Mouse (Mus musculus) MEL (cell line): ENCODE measurements at regions not wholly inside any gene's neighbourhood (a gene's known extent, or its start where the extent isn't known, plus 50 kb on each side); places are given as distances from the start of the nearest gene placed in this dataset.

ENCODE experiments used
- DNase-seq: peaks from one replicate; pipeline ENCODE4 v3.0.0; 2011; ENCODE audit warnings: low read depth, low spot score
- H3K27ac ChIP-seq: 2 replicates; pipeline ENCODE4 v1.5.1; 2012; ENCODE audit warnings: low read depth, mild to moderate bottlenecking, control low read depth, low read length, moderate library complexity; ENCODE audit not compliant: control insufficient read depth
- H3K27me3 ChIP-seq, 2 experiments: fragments of 150-350 bp in 1 of 2; sonication (generic) in 1 of 2; 2 replicates each; pipeline ENCODE4 v1.6.1; 2012; ENCODE audit warnings: low read length in 2 of 2, mild to moderate bottlenecking in 2 of 2, improper control_type of control experiment in 1 of 2, moderate library complexity in 1 of 2; ENCODE audit not compliant: insufficient read depth in 2 of 2, control insufficient read depth in 1 of 2
- H3K36me3 ChIP-seq, 2 experiments: 2 replicates each; pipeline ENCODE4 v1.6.1; 2012 to 2014; ENCODE audit warnings: low read length in 2 of 2, improper control_type of control experiment in 1 of 2, inconsistent platforms in 1 of 2, mild to moderate bottlenecking in 1 of 2; ENCODE audit not compliant: insufficient read depth in 2 of 2, control insufficient read depth in 1 of 2
- H3K4me1 ChIP-seq, 2 experiments: fragments of 150-350 bp in 1 of 2; sonication (generic) in 1 of 2; 2 replicates each; pipeline ENCODE4 v1.6.1; 2012; ENCODE audit warnings: low read length in 2 of 2, improper control_type of control experiment in 1 of 2, mild to moderate bottlenecking in 1 of 2; ENCODE audit not compliant: insufficient read depth in 2 of 2, control insufficient read depth in 1 of 2
- H3K4me3 ChIP-seq, 2 experiments: fragments of 150-350 bp in 1 of 2; sonication (generic) in 1 of 2; 2 replicates each; pipeline ENCODE4 v1.5.1; 2012; ENCODE audit warnings: low read depth in 2 of 2, low read length in 2 of 2, mild to moderate bottlenecking in 2 of 2, moderate library complexity in 2 of 2, control low read depth in 1 of 2, improper control_type of control experiment in 1 of 2; ENCODE audit not compliant: control insufficient read depth in 1 of 2, insufficient read depth in 1 of 2
- H3K79me2 ChIP-seq: 2 replicates; pipeline ENCODE4 v1.6.1; 2012; ENCODE audit warnings: mild to moderate bottlenecking, low read length, moderate library complexity; ENCODE audit not compliant: control insufficient read depth, poor library complexity, insufficient read depth
- H3K9ac ChIP-seq: 2 replicates; pipeline ENCODE4 v1.6.1; 2012; ENCODE audit warnings: low read depth, mild to moderate bottlenecking, control low read depth, low read length, moderate library complexity; ENCODE audit not compliant: control insufficient read depth, poor library complexity, severe bottlenecking
- H3K9me3 ChIP-seq: fragments of 150-350 bp; sonication (generic); replicated peaks from 2 replicates; pipeline ENCODE4 v1.6.1; 2012; ENCODE audit warnings: mild to moderate bottlenecking, low read length, improper control_type of control experiment, moderate library complexity; ENCODE audit not compliant: insufficient read depth
- BHLHE40 ChIP-seq: IDR thresholded peaks from 2 replicates; pipeline ENCODE4 v1.6.1; 2012; ENCODE audit warnings: low read depth, mild to moderate bottlenecking, inconsistent platforms, low read length, improper control_type of control experiment, borderline replicate concordance
- CTCF ChIP-seq, 3 experiments: IDR thresholded peaks in 2 of 3; conservative IDR thresholded peaks in 1 of 3; 2 replicates each; pipeline ENCODE4 v1.5.1; 2011 to 2012; ENCODE audit warnings: low read length in 3 of 3, low read depth in 2 of 3, mild to moderate bottlenecking in 2 of 3, improper control_type of control experiment in 1 of 3, inconsistent platforms in 1 of 3, mixed read lengths in 1 of 3, moderate library complexity in 1 of 3; ENCODE audit not compliant: control insufficient read depth in 1 of 3, insufficient read depth in 1 of 3, poor library complexity in 1 of 3, severe bottlenecking in 1 of 3
- RAD21 ChIP-seq: IDR thresholded peaks from 2 replicates; pipeline ENCODE4 v1.6.1; 2011; ENCODE audit warnings: mild to moderate bottlenecking, low read depth, low read length, improper control_type of control experiment
- SMC3 ChIP-seq: IDR thresholded peaks from 2 replicates; pipeline ENCODE4 v1.6.1; 2011; ENCODE audit warnings: low read depth, low read length, improper control_type of control experiment
- ZC3H11A ChIP-seq: IDR thresholded peaks from 2 replicates; pipeline ENCODE4 v1.6.1; 2012; ENCODE audit warnings: low read depth, mild to moderate bottlenecking, inconsistent platforms, low read length, improper control_type of control experiment
- ZNF384 ChIP-seq: IDR thresholded peaks from 2 replicates; pipeline ENCODE4 v1.6.1; 2012; ENCODE audit warnings: low read depth, mild to moderate bottlenecking, inconsistent platforms, low read length, improper control_type of control experiment

GRCm38 (mm10) chr15:21885181-21885580, 663.6 kb upstream of the Cdh18 start:
- Histone ChIP-seq H3K4me3 (no peak overlapping the region), H3K27ac (no peak overlapping the region), H3K79me2 (no peaks in the 10 kb centered on the region), H3K36me3 (no peaks in the 10 kb centered on the region), H3K4me1 (no peaks in the 10 kb centered on the region), H3K9me3 (no peaks in the 10 kb centered on the region), H3K27me3 (no peaks in the 10 kb centered on the region), H3K9ac (no peak overlapping the region)
- peak; percentile 70 for DNase-seq
- no peak for TF ChIP-seq BHLHE40
- no peak for TF ChIP-seq ZNF384
- TF ChIP-seq SMC3 = peak; percentile 87
- TF ChIP-seq RAD21 = peak; percentile 78
- peak; percentile 68 for TF ChIP-seq ZC3H11A
- peak; percentile 73 to 81 (median 76) for TF ChIP-seq CTCF (IDR thresholded peaks at IDR 0.05 in 2 of 3, conservative IDR thresholded peaks at IDR 0.05 in 1 of 3; ENCODE audit: control insufficient read depth in 1 of 3, insufficient read depth in 1 of 3, low read depth in 2 of 3, low read length in 3 of 3, poor library complexity in 1 of 3, severe bottlenecking in 1 of 3)
